Mouse (Mus musculus) lung, postnatal 0 days (tissue): Measurements from ENCODE around the gene 4931429L15Rik.

ENCODE experiments used
- CTCF ChIP-seq: IDR thresholded peaks from 2 replicates; pipeline ENCODE4 v1.5.1; 2016; ENCODE audit warnings: antibody characterized with exemption, mild to moderate bottlenecking
- EP300 ChIP-seq: IDR thresholded peaks from 2 replicates; pipeline ENCODE4 v1.6.1; 2016; ENCODE audit warnings: antibody characterized with exemption, mild to moderate bottlenecking, control low read depth

DNA sequence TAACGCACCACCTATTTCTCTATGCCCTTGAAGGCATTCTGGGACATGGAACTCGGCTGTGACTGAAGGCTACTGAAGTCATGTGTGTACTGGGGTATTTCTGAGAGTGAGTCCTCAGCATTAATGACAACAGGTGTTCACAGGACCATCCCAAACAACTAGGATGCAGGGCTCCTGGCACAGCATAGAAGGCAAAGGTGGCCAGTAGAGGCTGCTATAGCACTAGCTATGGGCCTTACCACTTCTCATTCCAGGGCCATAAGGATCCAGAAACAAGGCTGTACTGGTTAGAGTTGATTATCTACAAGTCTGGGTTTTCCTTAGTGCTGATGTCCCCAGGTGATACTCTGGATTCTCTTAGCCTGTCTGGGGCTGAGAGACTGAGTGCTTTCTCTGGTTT lies 4.9 kb downstream of the 4931429L15Rik start:
- no peak for TF ChIP-seq CTCF
- no peak for TF ChIP-seq EP300
